Mouse (Mus musculus) liver, embryonic 15.5 days (tissue): Measurements from ENCODE around the gene Ube2s. TPM values are rescaled to one million over a fixed set of nuclear protein-coding genes. Genes with fewer than 3 reads are reported as not detected.
A peak's percentile ranks its signal among the peaks of the same experiment; 100 is the strongest.

Experiments used
- ATAC-seq: fragments of 200-750 bp; cut with Nextera tagmentation; 2 replicates; pipeline ENCODE4 v1.8.0; 2017; ENCODE audit warnings: moderate number of reproducible peaks, mild to moderate bottlenecking, moderate library complexity; ENCODE audit not compliant: insufficient read depth
- H3K27ac ChIP-seq: fragments of 300-500 bp; sonication (generic); replicated peaks from 2 replicates; pipeline ENCODE4 v1.5.1; 2015; ENCODE audit warnings: mild to moderate bottlenecking, inconsistent platforms
- H3K27me3 ChIP-seq: fragments of 300-500 bp; sonication (generic); 2 replicates; pipeline ENCODE4 v1.6.1; 2015; ENCODE audit warnings: mild to moderate bottlenecking, inconsistent platforms
- H3K36me3 ChIP-seq: fragments of 300-500 bp; sonication (generic); replicated peaks from 2 replicates; pipeline ENCODE4 v1.6.1; 2015; ENCODE audit warnings: moderate library complexity, mild to moderate bottlenecking, inconsistent platforms
- H3K4me1 ChIP-seq: fragments of 300-500 bp; sonication (generic); replicated peaks from 2 replicates; pipeline ENCODE4 v1.6.1; 2015; ENCODE audit warnings: inconsistent platforms
- H3K4me2 ChIP-seq: fragments of 300-500 bp; sonication (generic); 2 replicates; pipeline ENCODE4 v1.6.1; 2015; ENCODE audit warnings: moderate library complexity, mild to moderate bottlenecking, inconsistent platforms
- H3K4me3 ChIP-seq: fragments of 300-500 bp; sonication (generic); replicated peaks from 2 replicates; pipeline ENCODE4 v1.5.1; 2015; ENCODE audit warnings: mild to moderate bottlenecking, inconsistent platforms
- H3K9ac ChIP-seq: fragments of 300-500 bp; sonication (generic); 2 replicates; pipeline ENCODE4 v1.6.1; 2015; ENCODE audit warnings: moderate library complexity, mild to moderate bottlenecking, inconsistent platforms
- H3K9me3 ChIP-seq: fragments of 300-500 bp; sonication (generic); replicated peaks from 2 replicates; pipeline ENCODE4 v1.6.1; 2016; ENCODE audit warnings: inconsistent platforms
- WGBS: fragments of 180-500 bp; shearing (Covaris S2); methylation state at CpG from one replicate; pipeline ENCODE4 v1.1.7; 2015; ENCODE audit warnings: mixed read lengths; ENCODE audit not compliant: insufficient replicate concordance; 5-methylcytosine and 5-hydroxymethylcytosine counted together
- polyA plus RNA-seq: library from polyadenylated mRNA; unstranded; fragments of >200 nt; fragmentation: Nextera tagmentation; extraction: Ambion mirVana; gene quantifications from 2 replicates; pipeline ENCODE4 v1.2.1, GENCODE M21; 2015

Ube2s gene
- polyA plus RNA-seq, 1 experiment from 2014 or later: 302 TPM

- Histone ChIP-seq H3K27ac (no peak overlapping the region), H3K9ac (no peak overlapping the region), H3K4me1 (peaks cover 8% of the 10 kb centered on the region), H3K36me3 (no peaks in the 10 kb centered on the region), H3K27me3 (peaks cover 85% of the 10 kb centered on the region), H3K9me3 (no peaks in the 10 kb centered on the region), H3K4me2 (no peak overlapping the region), H3K4me3 (no peak overlapping the region)
- 42% methylated on average over 10 of the region's 10 CpGs for WGBS
- no peak for ATAC-seq
Observed at GRCm38 (mm10) chr7:4776131-4776530, 36.3 kb downstream of the Ube2s start.

GRCm38 (mm10) chr7:4771202-4771601, 41.2 kb downstream of the Ube2s start, which contains the start of gene Fam71e2:
TSS of gene Fam71e2 (minus strand) at chr7:4771302.
- Histone ChIP-seq H3K27me3 (peaks cover 50% of the 10 kb centered on the region), H3K9me3 (no peaks in the 10 kb centered on the region), H3K27ac (no peak within 1 kb of the TSS), H3K9ac (no peak within 1 kb of the TSS), H3K4me1 (no peaks in the 10 kb centered on the region), H3K4me3 (no peak within 1 kb of the TSS), H3K4me2 (no peak within 1 kb of the TSS), H3K36me3 (no peaks in the 10 kb centered on the region)
- WGBS: 53% methylated on average over 5 of the region's 5 CpGs
- no peak for ATAC-seq

- WGBS: 21% methylated on average over 4 of the region's 4 CpGs
- no peak for ATAC-seq
- H3K4me1 ChIP-seq: no peaks in the 10 kb centered on the region
- peaks cover 38% of the 10 kb centered on the region for H3K27me3 ChIP-seq
- H3K4me2 ChIP-seq: 0 out of 2 replicates have a peak overlapping the region, but pooled peaks have one; percentile 8
- no peak overlapping the region for H3K4me3 ChIP-seq
- H3K9me3 ChIP-seq: no peaks in the 10 kb centered on the region
- no peak overlapping the region for H3K27ac ChIP-seq
- no peak overlapping the region for H3K9ac ChIP-seq
- no peaks in the 10 kb centered on the region for H3K36me3 ChIP-seq
Observed at GRCm38 (mm10) chr7:4764946-4765710, 47.3 kb downstream of the Ube2s start.

- Histone ChIP-seq H3K27ac (no peak overlapping the region), H3K9me3 (no peaks in the 10 kb centered on the region), H3K4me3 (no peak overlapping the region), H3K9ac (no peak overlapping the region), H3K27me3 (peaks cover 25% of the 10 kb centered on the region; the same call in 1 of the 2 replicates), H3K4me2 (no peak overlapping the region), H3K36me3 (no peaks in the 10 kb centered on the region), H3K4me1 (no peaks in the 10 kb centered on the region)
- no peak for ATAC-seq
- WGBS: 41% methylated on average over 1 of the region's 1 CpGs
Observed at GRCm38 (mm10) chr7:4759670-4760069, 52.7 kb downstream of the Ube2s start.

GRCm38 (mm10) chr7:4752821-4753570, 59.4 kb downstream of the Ube2s start, which contains the start of gene Cox6b2:
TSS of gene Cox6b2 (minus strand) at chr7:4753094.
- WGBS: 3% methylated on average over 24 of the region's 24 CpGs
- Histone ChIP-seq H3K36me3 (peaks cover 8% of the 10 kb centered on the region), H3K27me3 (no peaks in the 10 kb centered on the region), H3K27ac (peak within 1 kb of the TSS; percentile 88), H3K4me2 (peak within 1 kb of the TSS; percentile 85), H3K4me3 (peak within 1 kb of the TSS; percentile 67), H3K4me1 (peaks cover 52% of the 10 kb centered on the region), H3K9me3 (no peaks in the 10 kb centered on the region), H3K9ac (peak within 1 kb of the TSS; percentile 64)
- ATAC-seq: peak; percentile 80

GRCm38 (mm10) chr7:4751971-4752820, 60.2 kb downstream of the Ube2s start:
- Histone ChIP-seq H3K9me3 (no peaks in the 10 kb centered on the region), H3K4me2 (peak overlapping the region; percentile 85), H3K27ac (peak overlapping the region; percentile 88), H3K27me3 (no peaks in the 10 kb centered on the region), H3K36me3 (peaks cover 8% of the 10 kb centered on the region), H3K4me3 (peak overlapping the region; percentile 67), H3K4me1 (peaks cover 60% of the 10 kb centered on the region), H3K9ac (peak overlapping the region; percentile 64)
- 3% methylated on average over 30 of the region's 30 CpGs for WGBS
- peak; percentile 75 for ATAC-seq

GRCm38 (mm10) chr7:4749169-4749568, 63.2 kb downstream of the Ube2s start:
- Histone ChIP-seq H3K9me3 (no peaks in the 10 kb centered on the region), H3K9ac (peak overlapping the region; percentile 2), H3K36me3 (peaks cover 33% of the 10 kb centered on the region), H3K4me1 (peaks cover 91% of the 10 kb centered on the region), H3K27me3 (no peaks in the 10 kb centered on the region), H3K4me2 (peak overlapping the region; percentile 25; the same call in 1 of the 2 replicates), H3K27ac (peak overlapping the region; percentile 93), H3K4me3 (no peak overlapping the region)
- peak; percentile 7 for ATAC-seq
- 33% methylated on average over 2 of the region's 2 CpGs for WGBS

GRCm38 (mm10) chr7:4748321-4748720, 64.1 kb downstream of the Ube2s start:
- Histone ChIP-seq H3K9me3 (no peaks in the 10 kb centered on the region), H3K27ac (peak overlapping the region; percentile 93), H3K9ac (peak overlapping the region; percentile 47), H3K36me3 (peaks cover 40% of the 10 kb centered on the region), H3K4me2 (peak overlapping the region; percentile 56), H3K27me3 (no peaks in the 10 kb centered on the region), H3K4me3 (no peak overlapping the region), H3K4me1 (peaks cover 98% of the 10 kb centered on the region)
- 64% methylated on average over 4 of the region's 4 CpGs for WGBS
- ATAC-seq: no peak

- peak; percentile 75 for ATAC-seq
- Histone ChIP-seq H3K4me1 (peaks cover 98% of the 10 kb centered on the region), H3K27ac (peak overlapping the region; percentile 93), H3K27me3 (no peaks in the 10 kb centered on the region), H3K36me3 (peaks cover 50% of the 10 kb centered on the region), H3K4me3 (peak overlapping the region; percentile 10; the same call in 1 of the 2 replicates), H3K4me2 (peak overlapping the region; percentile 56), H3K9ac (peak overlapping the region; percentile 47), H3K9me3 (no peaks in the 10 kb centered on the region)
- 41% methylated on average over 9 of the region's 9 CpGs for WGBS
Observed at GRCm38 (mm10) chr7:4747156-4747899, 65.1 kb downstream of the Ube2s start.
